Mouse (Mus musculus) forebrain, embryonic 15.5 days (tissue): ENCODE results near the gene Rnf145. TPM values are rescaled to one million over a fixed set of nuclear protein-coding genes. Genes with fewer than 3 reads are reported as not detected.
"Not testable (repeated sequence)": the region's sequence is repeated elsewhere in the genome, so short reads cannot be mapped to it uniquely, and the experiment has no call there.

Experiments used
- ATAC-seq: fragments of 200-750 bp; cut with Nextera tagmentation; replicated peaks from 2 replicates; pipeline ENCODE4 v1.8.0; 2017; ENCODE audit warnings: mild to moderate bottlenecking, moderate TSS enrichment, moderate library complexity
- H3K27ac ChIP-seq: fragments of 300-500 bp; sonication (generic); replicated peaks from 2 replicates; pipeline ENCODE4 v1.5.1; 2015; ENCODE audit warnings: mild to moderate bottlenecking, inconsistent platforms
- H3K27me3 ChIP-seq: fragments of 300-500 bp; sonication (generic); 2 replicates; pipeline ENCODE4 v1.6.1; 2015; ENCODE audit warnings: inconsistent platforms
- H3K36me3 ChIP-seq: fragments of 300-500 bp; sonication (generic); 2 replicates; pipeline ENCODE4 v1.6.1; 2015; ENCODE audit warnings: mild to moderate bottlenecking, inconsistent platforms
- H3K4me1 ChIP-seq: fragments of 300-500 bp; sonication (generic); 2 replicates; pipeline ENCODE4 v1.6.1; 2015; ENCODE audit warnings: inconsistent platforms
- H3K4me2 ChIP-seq: fragments of 300-500 bp; sonication (generic); replicated peaks from 2 replicates; pipeline ENCODE4 v1.6.1; 2015; ENCODE audit warnings: mild to moderate bottlenecking, inconsistent platforms
- H3K4me3 ChIP-seq: fragments of 300-500 bp; sonication (generic); 2 replicates; pipeline ENCODE4 v1.5.1; 2015; ENCODE audit warnings: mild to moderate bottlenecking, inconsistent platforms
- H3K9ac ChIP-seq: fragments of 300-500 bp; sonication (generic); replicated peaks from 2 replicates; pipeline ENCODE4 v1.6.1; 2015; ENCODE audit warnings: mild to moderate bottlenecking, inconsistent platforms
- H3K9me3 ChIP-seq: fragments of 300-500 bp; sonication (generic); 2 replicates; pipeline ENCODE4 v1.6.1; 2016; ENCODE audit warnings: inconsistent platforms
- WGBS: fragments of 180-500 bp; shearing (Covaris S2); methylation state at CpG from one replicate; pipeline ENCODE4 v1.1.7; 2015; ENCODE audit warnings: mixed read lengths; 5-methylcytosine and 5-hydroxymethylcytosine counted together
- polyA plus RNA-seq: library from polyadenylated mRNA; unstranded; fragments of >200 nt; fragmentation: Nextera tagmentation; extraction: Ambion mirVana; gene quantifications from 2 replicates; pipeline ENCODE4 v1.2.1, GENCODE M21; 2015

Rnf145 gene
- polyA plus RNA-seq, 1 experiment from 2014 or later, result 96.6 TPM

DNA sequence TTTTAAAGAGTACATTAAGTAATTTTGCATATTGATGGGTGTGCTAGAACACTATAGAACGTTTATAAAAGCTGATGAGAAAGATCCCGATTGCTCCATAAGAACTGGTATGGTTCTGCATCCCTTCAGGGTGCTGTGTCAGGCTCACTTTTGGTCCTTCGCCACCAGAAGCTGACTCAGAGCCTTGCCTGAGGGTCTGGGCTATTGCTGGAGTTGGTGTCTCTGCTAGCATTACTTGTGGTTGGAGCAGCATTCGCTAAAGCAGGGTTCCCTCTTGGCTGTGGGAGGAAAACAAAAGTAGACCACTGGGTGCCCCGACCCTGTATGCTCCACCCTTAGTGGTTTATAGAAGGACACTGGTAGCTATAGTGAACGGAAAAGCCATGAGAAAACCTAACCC, 40.7 kb downstream of the Rnf145 start:
- H3K9me3 ChIP-seq, result no peaks in the 10 kb centered on the region
- H3K4me1 ChIP-seq, result no peaks in the 10 kb centered on the region
- no peak overlapping the region for H3K4me2 ChIP-seq
- 92% methylated on average over 6 of the region's 6 CpGs for WGBS
- no peak for ATAC-seq
- no peak overlapping the region for H3K9ac ChIP-seq
- no peak overlapping the region for H3K4me3 ChIP-seq
- no peak overlapping the region for H3K27ac ChIP-seq
- H3K27me3 ChIP-seq, result no peaks in the 10 kb centered on the region
- H3K36me3 ChIP-seq, result peaks cover 50% of the 10 kb centered on the region

DNA sequence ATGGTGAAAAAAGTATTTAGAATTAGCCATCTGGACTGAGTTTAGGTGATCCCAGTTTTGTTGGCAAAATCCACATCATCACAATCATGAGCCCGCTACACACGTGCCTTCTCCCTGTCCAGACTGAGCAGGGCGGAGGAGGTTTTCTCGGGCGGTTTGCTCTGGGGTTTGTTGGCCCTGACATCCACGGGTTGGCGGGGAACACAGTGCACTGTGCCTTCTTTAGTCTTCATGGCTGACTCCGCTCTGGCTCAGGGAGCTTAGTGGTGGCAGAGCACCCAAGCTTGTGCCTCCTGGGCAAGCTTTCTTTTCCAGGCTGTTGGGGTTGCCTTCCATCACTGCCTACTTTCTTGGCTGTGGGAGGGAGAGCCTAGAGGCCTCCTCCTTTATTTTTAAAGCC, 41.6 kb downstream of the Rnf145 start:
- H3K9me3 ChIP-seq, result no peaks in the 10 kb centered on the region
- no peak overlapping the region for H3K9ac ChIP-seq
- 80% methylated on average over 8 of the region's 8 CpGs for WGBS
- H3K36me3 ChIP-seq, result peaks cover 53% of the 10 kb centered on the region
- no peaks in the 10 kb centered on the region for H3K4me1 ChIP-seq
- no peak overlapping the region for H3K4me2 ChIP-seq
- no peak for ATAC-seq
- H3K27me3 ChIP-seq, result no peaks in the 10 kb centered on the region
- no peak overlapping the region for H3K4me3 ChIP-seq
- no peak overlapping the region for H3K27ac ChIP-seq

- whole genome bisulfite sequencing, result 84% methylated on average over 21 of the region's 21 CpGs
- no peaks in the 10 kb centered on the region for H3K9me3 ChIP-seq
- peaks cover 53% of the 10 kb centered on the region for H3K36me3 ChIP-seq
- ATAC-seq, result no peak
- H3K27ac ChIP-seq, result no peak overlapping the region
- no peaks in the 10 kb centered on the region for H3K27me3 ChIP-seq
- H3K9ac ChIP-seq, result no peak overlapping the region
- no peak overlapping the region for H3K4me3 ChIP-seq
- no peaks in the 10 kb centered on the region for H3K4me1 ChIP-seq
- no peak overlapping the region for H3K4me2 ChIP-seq
These were observed 42.8 kb downstream of the Rnf145 start for GRCm38 (mm10) chr11:44561476-44562015.

DNA sequence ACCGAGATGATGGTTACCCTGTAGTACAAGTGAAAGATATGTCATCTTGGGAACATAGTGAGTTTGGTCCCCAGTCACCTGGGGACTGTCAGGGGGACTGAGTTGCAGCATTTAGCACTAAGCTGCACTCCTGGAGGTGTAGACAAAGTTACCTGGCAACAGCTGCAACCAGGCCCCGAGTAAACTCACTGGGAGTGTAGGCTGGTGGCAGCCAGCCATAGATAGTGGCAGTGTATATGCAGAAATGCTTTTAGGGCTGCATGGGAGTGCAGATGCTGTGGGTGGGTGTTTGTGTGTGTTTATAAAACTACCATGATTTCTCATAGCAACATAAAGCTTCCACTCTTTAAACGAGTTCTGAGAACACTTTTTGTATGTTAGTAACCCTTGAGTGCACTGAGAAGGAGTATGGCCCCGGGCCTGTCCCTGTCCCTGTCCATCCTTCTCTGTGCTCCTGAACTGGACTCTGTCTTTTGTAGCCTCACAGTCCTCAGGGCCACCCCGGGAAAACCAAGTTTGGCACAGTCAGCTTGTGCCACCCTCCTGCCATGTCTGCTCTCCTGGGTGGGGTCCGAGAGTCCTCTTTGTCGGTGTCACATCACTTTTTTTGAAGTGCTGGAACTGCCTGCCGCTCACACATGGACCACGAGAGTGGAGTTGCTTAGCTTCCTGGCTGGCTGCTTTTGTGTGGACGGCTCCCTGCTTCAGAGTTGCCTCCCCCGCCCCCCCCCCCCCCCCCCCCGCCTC, 43.8 kb downstream of the Rnf145 start:
- ATAC-seq, result no peak
- Histone ChIP-seq H3K4me2 (no peak overlapping the region), H3K27me3 (no peaks in the 10 kb centered on the region), H3K27ac (no peak overlapping the region), H3K4me1 (no peaks in the 10 kb centered on the region), H3K9me3 (no peaks in the 10 kb centered on the region), H3K9ac (no peak overlapping the region), H3K4me3 (no peak overlapping the region), H3K36me3 (peaks cover 54% of the 10 kb centered on the region)
- 79% methylated on average over 11 of the region's 12 CpGs for WGBS

- Histone ChIP-seq H3K4me1 (no peaks in the 10 kb centered on the region), H3K9me3 (0 out of 2 replicates have a peak, but pooled peaks cover under 1% of the 10 kb centered on the region), H3K27ac (no peak overlapping the region), H3K9ac (no peak overlapping the region), H3K36me3 (peaks cover 46% of the 10 kb centered on the region), H3K4me3 (no peak overlapping the region), H3K27me3 (no peaks in the 10 kb centered on the region), H3K4me2 (no peak overlapping the region)
- WGBS, result 94% methylated on average over 12 of the region's 12 CpGs
- no peak for ATAC-seq
These were observed 45.6 kb downstream of the Rnf145 start for GRCm38 (mm10) chr11:44564245-44564864.

GRCm38 (mm10) chr11:44564940-44565339, 46.2 kb downstream of the Rnf145 start:
- Histone ChIP-seq H3K4me2 (no peak overlapping the region), H3K9ac (no peak overlapping the region), H3K4me3 (no peak overlapping the region), H3K27me3 (no peaks in the 10 kb centered on the region), H3K27ac (no peak overlapping the region), H3K4me1 (no peaks in the 10 kb centered on the region), H3K36me3 (peaks cover 47% of the 10 kb centered on the region), H3K9me3 (peaks cover 6% of the 10 kb centered on the region; the same call in 1 of the 2 replicates)
- no peak for ATAC-seq

GRCm38 (mm10) chr11:44570336-44570735, 51.6 kb downstream of the Rnf145 start:
- H3K36me3 ChIP-seq, H3K4me1 ChIP-seq, ATAC-seq, H3K27ac ChIP-seq, H3K9me3 ChIP-seq, H3K9ac ChIP-seq, H3K27me3 ChIP-seq, H3K4me3 ChIP-seq, H3K4me2 ChIP-seq: not testable (repeated sequence)
- 96% methylated on average over 4 of the region's 4 CpGs for WGBS

DNA sequence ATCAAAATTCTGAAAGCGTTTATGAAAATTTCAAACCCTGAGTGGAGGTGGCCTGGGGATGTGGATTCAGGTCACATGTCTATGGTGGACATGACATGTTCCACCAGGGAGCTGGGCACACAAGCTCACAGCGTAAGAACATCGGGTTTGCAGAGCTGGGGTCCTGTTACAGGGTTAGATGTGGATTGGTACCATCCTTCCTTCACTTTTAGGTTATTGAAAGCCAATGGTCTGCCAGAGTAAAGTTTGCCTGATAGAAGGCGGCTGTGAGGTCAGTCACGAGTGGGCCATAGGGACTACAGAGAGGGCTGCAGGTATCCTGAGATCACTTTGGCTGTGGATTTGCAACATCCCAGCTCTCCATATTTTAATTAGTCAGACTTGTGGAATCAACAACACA, 54.0 kb downstream of the Rnf145 start:
- Histone ChIP-seq H3K9ac (no peak overlapping the region), H3K4me2 (no peak overlapping the region), H3K4me1 (no peaks in the 10 kb centered on the region), H3K9me3 (peaks cover 6% of the 10 kb centered on the region; the same call in 1 of the 2 replicates), H3K27ac (no peak overlapping the region), H3K4me3 (no peak overlapping the region), H3K36me3 (peaks cover 5% of the 10 kb centered on the region; the same call in 1 of the 2 replicates), H3K27me3 (no peaks in the 10 kb centered on the region)
- WGBS, result 92% methylated on average over 5 of the region's 5 CpGs
- ATAC-seq, result no peak

GRCm38 (mm10) chr11:44573396-44573795, 54.6 kb downstream of the Rnf145 start:
- peaks cover 5% of the 10 kb centered on the region; the same call in 1 of the 2 replicates for H3K36me3 ChIP-seq
- no peak for ATAC-seq
- H3K9ac ChIP-seq, result no peak overlapping the region
- no peaks in the 10 kb centered on the region for H3K27me3 ChIP-seq
- no peak overlapping the region for H3K27ac ChIP-seq
- no peak overlapping the region for H3K4me3 ChIP-seq
- H3K4me2 ChIP-seq, result no peak overlapping the region
- 80% methylated on average over 3 of the region's 3 CpGs for WGBS
- peaks cover 6% of the 10 kb centered on the region; the same call in 1 of the 2 replicates for H3K9me3 ChIP-seq
- H3K4me1 ChIP-seq, result no peaks in the 10 kb centered on the region

DNA sequence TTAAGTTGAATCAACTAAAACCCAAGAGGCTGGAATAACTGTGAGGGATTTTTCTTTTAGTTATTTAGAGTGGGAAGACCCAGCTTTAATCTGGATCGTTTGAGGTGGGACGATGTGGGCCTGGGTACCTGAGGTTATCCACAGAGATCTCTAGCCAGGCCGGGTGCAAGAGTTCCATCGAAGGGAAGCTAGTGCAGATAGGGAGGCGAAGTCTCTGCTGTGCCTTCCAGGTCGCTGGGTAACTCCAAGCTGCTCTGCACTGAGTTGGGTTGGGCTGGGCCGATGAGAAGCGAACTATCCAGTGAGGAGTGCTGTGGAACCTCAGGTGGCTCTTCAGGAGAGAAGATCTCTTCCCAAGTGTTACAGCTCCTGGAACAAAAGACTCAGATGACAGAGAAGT, 55.6 kb downstream of the Rnf145 start:
- no peak overlapping the region for H3K4me3 ChIP-seq
- WGBS, result 90% methylated on average over 8 of the region's 8 CpGs
- H3K27ac ChIP-seq, result no peak overlapping the region
- H3K27me3 ChIP-seq, result no peaks in the 10 kb centered on the region
- no peak overlapping the region for H3K4me2 ChIP-seq
- no peaks in the 10 kb centered on the region for H3K4me1 ChIP-seq
- H3K9ac ChIP-seq, result no peak overlapping the region
- H3K36me3 ChIP-seq, result peaks cover 3% of the 10 kb centered on the region; the same call in 1 of the 2 replicates
- peaks cover 5% of the 10 kb centered on the region; the same call in 1 of the 2 replicates for H3K9me3 ChIP-seq
- no peak for ATAC-seq

- no peaks in the 10 kb centered on the region for H3K4me1 ChIP-seq
- H3K4me2 ChIP-seq, result no peak overlapping the region
- WGBS, result 94% methylated on average over 5 of the region's 5 CpGs
- H3K36me3 ChIP-seq, result no peaks in the 10 kb centered on the region
- no peak overlapping the region for H3K9ac ChIP-seq
- peaks cover under 1% of the 10 kb centered on the region; the same call in 1 of the 2 replicates for H3K9me3 ChIP-seq
- H3K27ac ChIP-seq, result no peak overlapping the region
- H3K27me3 ChIP-seq, result no peaks in the 10 kb centered on the region
- no peak for ATAC-seq
- H3K4me3 ChIP-seq, result no peak overlapping the region
These were observed 56.1 kb downstream of the Rnf145 start for GRCm38 (mm10) chr11:44574820-44575219.

GRCm38 (mm10) chr11:44577911-44578310, 59.1 kb downstream of the Rnf145 start:
- Histone ChIP-seq H3K4me3 (no peak overlapping the region), H3K4me2 (no peak overlapping the region), H3K36me3 (no peaks in the 10 kb centered on the region), H3K9ac (no peak overlapping the region), H3K9me3 (no peaks in the 10 kb centered on the region), H3K27me3 (no peaks in the 10 kb centered on the region), H3K4me1 (no peaks in the 10 kb centered on the region), H3K27ac (no peak overlapping the region)
- ATAC-seq, result no peak
- WGBS, result 84% methylated on average over 9 of the region's 9 CpGs
